Mouse (Mus musculus) heart, postnatal 14 days (tissue): ENCODE data around the gene Ift52. TPM values are rescaled to one million over a fixed set of nuclear protein-coding genes. Genes with fewer than 3 reads are reported as not detected.

Experiments
- DNase-seq, 2 experiments: peaks; one replicate each; pipeline ENCODE4 v3.0.0; 2021 to 2022
- intact Hi-C: fragments of 180-260 bp; cut with DNase I; formaldehyde crosslinking; loops from one replicate; pipeline ENCODE4 v1.15.1; 2025
- microRNA-seq, 2 experiments: library from miRNA; unstranded; fragments of <30 nt; microRNA quantifications; one replicate each; pipeline ENCODE4 v1.2.0; 2021 to 2022
- total RNA-seq, 2 experiments: library from RNA; stranded (reverse); gene quantifications; 2 replicates each; pipeline ENCODE4 v1.2.3; 2021

Gene Ift52
- total RNA-seq, 2 experiments from 2014 or later, result 21.6 to 21.7 TPM

DNA sequence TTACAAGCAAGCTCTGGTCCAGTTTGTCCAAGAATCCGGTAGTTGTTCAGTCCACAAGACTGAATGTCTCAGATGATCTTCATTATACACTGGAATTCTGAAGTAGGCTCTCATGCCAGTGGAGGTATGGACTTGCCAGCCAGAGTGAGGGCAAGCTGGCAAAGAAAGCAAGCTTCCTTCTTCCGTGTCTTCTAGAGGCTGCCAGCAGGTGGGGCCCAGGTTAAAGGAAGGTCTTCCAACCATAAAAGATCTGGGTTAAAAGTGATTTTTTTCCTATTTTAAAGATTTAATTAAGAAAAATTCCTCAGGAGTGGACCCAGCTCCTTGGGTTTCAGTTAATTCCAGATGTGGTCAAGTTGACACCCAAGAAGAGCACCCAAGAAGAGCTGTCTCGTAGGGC is 53.1 kb downstream of the Ift52 start:
- DNase-seq, result no peak
- intact Hi-C loops, result no loop called here

DNA sequence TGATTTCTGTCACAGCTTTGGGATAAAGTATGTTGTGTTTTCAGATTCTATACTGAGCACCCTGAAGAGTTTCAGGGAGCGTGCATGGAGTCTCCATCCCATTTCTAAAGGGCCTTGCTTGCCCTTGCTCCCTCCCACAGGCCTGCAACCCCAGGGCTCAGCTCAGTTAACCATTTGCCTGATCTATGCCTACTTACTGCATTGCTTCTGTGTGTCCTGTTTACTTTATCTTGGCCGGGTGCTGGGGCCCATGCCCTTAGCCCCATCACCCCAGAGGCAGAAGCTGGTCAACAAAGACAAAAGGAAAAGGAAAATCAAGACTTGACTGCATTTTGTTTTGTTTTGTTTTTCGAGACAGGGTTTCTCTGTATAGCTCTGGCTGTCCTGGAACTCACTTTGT is 54.4 kb downstream of the Ift52 start:
- DNase-seq, result no peak
- intact Hi-C loops, result no loop called here

DNA sequence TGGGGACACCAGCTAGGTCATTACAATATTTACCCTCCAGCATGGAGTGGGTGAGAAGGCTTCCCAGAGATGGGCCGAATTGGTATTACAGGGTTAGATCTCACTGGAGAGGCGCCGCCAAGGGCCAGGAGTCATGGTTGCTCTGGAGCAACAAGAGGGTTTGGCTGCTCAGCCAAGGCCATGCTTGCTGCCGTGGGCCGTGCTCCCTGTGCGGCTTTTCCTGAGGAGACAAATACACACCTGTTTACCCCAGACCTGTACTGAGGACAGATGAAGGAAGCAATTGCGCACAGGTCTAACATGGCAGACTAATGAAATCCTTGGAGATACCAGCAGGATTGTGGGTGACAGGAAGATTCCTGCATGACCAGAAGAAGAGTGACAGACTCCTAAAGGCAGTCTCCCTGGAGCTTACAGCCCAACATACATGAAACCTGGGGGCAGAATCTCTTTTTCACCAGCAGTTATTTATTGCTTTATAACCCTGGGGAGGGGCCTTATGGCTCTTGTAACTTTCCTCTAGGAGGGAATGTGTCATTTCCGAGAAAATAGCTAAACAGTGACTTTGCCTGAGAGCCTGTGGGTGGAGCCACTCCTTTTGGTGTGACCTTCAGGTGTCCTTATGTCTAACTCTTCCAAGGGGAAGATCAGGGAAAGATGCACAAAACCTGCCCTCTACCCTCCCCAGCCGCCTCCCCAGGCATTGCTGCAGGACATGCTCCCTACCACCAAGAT is 56.0 kb downstream of the Ift52 start:
- intact Hi-C loops, result no loop called here
- DNase-seq, result no peak

DNA sequence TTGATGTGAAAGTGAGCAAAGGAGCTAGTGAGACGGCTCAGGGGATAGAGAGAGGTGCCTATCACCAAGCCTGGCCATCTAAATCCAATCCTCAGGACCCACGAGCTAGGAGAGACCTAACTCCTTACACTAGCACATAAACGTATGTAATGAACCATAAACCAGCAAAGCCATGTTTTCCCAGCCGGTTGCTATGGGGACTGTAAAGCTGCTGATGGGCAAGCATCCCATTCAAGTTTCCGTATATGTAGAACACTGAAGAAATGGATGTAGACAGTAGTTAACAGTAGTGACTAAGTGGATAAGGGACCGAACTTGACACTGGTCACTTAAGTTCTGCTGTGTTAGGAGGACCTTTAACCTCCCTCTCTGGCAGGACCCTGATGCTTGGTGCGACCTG is 56.9 kb downstream of the Ift52 start:
- intact Hi-C loops, result no loop called here
- DNase-seq, result no peak

DNA sequence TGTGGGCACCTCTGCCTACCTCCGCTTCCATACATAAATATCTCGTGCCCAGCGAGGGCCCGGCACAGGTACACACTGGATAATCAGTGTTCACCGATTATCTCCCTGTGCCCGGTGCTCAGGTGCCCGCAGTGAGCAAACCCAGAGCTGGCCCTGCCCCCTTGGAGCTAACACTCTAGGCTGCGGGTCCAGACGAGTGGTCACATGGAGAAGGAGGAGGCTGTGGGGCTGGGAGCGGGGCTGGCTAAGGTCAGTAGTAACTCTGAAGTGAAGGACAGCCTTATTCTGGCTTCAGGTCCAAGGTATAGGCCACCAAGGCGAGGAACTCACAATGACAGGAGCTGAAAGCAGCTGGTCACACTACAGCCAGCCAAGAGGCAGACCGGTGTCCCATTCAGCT is 57.7 kb downstream of the Ift52 start:
- intact Hi-C loops, result no loop called here
- no peak for DNase-seq

DNA sequence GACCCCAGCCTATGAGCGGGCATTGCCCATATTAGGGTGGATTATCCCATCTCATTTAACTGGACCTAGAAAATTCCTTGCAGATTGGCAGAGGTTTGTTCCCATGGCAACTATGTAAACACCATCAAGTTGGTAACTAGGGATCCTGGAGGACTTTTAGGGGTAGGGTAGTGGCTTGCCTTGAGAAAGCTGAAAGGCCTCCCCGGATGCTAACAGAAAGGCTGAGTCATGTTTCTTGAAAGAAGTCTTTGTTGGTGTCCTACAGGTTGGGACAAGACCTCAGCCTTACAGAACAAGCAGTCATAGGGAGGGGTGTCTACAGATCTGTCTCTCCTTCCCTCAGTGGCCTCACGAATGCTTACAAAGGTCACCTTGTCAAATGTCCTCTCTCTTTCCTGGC is 58.1 kb downstream of the Ift52 start:
- intact Hi-C loops, result no loop called here
- no peak for DNase-seq

DNA sequence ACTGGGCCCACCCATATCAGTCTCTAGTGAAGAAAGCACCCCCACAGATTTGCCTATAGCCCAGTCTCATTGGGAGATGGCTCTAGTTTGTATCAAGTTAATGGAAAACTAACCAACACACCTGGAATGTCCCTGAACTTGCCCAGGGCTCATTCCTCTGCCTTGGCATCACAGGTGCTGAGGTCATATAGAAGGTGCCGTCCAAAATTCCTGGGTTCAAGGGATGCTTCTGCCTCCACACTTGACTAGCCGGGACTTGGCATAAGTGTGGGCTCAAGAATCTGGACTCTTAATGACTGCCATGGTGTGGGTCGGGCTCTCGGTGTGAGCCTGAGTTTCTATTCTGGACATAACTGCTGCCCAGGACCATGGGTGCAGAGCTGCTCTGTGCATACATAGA is 61.9 kb downstream of the Ift52 start:
- intact Hi-C loops, result no loop called here
- DNase-seq, result no peak

DNA sequence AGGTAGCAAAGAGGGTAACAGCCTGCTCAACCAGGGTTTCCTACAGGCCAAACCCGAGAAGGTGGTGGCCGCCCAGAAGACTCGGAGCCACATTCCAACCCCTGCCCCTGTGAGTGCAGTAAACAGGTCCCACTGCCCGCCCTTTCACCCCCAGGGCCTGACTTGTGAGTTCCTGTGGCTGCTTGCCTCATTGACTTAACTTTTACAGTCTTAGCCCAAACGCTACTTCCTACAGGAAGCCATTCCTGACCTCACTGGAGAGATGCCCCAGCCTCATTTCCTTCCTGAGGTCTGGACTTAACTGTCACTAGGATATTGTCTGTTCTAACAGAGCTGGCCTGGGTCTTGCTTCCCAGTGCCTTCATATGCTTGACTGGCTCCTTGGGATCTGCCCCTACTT is 65.4 kb downstream of the Ift52 start:
- no peak for DNase-seq
- intact Hi-C loops, result no loop called here

DNA sequence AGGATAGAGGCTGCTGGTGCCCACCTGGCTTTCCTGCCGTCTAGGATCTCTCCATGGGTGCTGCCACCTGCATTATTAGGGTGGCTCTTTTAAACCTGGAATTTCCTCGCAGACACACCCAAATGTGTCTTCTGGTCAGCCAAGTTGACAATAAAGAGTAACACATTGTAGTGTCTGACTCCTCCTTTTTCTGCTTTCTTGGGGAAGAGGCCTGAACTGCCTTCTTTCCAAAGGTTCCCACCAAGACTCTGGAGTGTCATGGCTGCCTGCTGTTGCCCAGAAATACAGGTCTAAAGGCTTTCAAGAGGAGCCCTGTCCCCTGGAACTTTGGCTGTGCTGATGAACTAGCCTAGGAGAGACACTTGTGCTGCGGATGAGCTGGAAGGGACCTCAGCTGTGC is 67.4 kb downstream of the Ift52 start:
- intact Hi-C loops, result no loop called here
- DNase-seq, result no peak

DNA sequence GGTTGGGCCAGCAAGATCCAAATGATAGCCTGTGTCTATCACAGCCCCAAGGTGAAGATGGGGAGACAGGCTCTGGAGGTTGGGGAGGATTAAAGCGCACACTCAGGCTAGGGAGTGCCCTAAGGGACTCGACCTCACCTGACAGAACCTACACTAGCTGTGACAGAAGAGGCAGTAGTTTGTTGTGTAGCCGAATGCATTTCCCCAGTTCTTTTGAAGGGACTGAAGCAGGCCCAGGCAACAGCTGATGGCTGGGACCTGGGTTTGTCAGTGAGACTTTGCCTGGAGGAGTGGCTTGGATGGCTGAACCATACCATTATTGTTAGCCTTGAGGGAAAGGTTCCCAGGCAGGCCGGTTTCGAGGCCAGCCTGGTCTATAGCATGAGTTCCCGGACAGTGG is 67.9 kb downstream of the Ift52 start:
- intact Hi-C loops, result no loop called here

DNA sequence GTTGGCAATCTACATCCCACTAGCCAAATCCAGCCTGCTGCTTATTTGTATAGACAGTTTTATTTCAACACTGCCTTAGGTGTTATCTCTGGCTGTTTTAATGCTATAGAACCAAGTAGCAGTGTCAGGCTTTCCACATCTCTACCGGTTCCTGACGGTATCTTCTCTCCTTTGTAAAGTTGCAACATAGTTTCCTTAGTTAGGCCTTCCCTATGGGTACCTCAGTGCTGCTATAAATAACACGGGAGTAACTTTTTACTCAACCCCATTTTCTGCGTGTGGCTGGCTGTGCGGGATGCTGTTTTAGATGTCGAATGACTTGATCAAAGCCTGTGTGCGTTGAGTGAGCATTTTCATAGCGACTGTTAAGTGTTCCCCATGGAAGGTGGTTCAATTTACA is 69.4 kb downstream of the Ift52 start:
- intact Hi-C loops, result no loop called here
- no peak for DNase-seq

More for the DNA sequence above, 67.9 kb downstream of the Ift52 start:
- DNase-seq, result no peak

DNA sequence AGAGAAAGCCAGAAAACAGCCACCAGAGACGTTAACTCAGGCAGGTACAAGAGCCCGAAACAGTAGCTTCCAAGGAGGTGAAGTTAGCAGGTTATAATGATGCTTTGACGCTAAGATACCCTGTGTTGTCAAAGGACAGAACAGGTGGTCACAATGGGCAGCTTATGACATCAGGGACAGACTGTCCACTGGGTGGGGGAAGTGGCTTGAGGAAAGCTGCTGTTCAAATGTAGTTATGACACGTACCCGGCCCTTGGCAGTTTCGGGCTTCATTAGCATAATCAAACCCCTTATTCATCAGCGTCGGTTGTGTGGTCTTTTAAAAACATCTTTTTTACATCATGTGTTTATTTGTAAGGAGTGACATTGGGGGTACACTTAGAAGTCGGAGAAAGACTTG is 70.6 kb downstream of the Ift52 start, which contains the start of gene Gtsf1l:
Gene Gtsf1l, minus strand, starts transcription at position 128 of the 400 bp plus-strand sequence.
- intact Hi-C loops, result no loop called here
- no peak for DNase-seq

DNA sequence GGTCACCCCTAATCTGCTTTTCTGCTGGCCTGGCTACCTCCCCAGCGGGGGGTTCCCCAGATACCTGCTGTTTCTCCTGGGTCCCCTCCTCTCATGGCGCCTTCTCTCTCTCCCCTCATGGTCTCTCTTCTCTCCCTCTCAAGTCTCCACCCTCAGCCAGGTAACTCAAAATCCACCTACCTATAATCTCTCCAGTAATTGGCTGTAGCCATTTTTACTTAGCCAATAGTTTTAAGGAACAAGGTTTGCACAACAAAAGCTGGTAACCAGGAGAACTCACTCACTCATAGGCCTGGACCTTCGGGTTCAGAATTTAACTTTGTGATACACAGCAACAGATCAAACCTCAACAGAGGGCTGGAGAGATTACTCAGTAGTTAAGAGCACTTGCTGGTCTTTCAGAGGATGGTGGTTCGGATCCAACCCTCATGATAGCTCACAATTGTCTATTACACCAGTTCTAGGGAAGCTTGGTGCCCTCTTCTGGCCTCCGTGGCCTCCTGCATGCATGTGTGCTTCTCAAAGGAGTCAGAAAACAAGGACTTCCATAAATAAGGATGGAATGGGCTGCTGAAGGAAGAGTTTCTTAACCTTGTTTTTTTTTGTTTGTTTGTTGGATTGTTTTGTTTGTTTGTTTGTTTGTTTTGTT is 72.4 kb downstream of the Ift52 start:
- intact Hi-C loops, result no loop called here

DNA sequence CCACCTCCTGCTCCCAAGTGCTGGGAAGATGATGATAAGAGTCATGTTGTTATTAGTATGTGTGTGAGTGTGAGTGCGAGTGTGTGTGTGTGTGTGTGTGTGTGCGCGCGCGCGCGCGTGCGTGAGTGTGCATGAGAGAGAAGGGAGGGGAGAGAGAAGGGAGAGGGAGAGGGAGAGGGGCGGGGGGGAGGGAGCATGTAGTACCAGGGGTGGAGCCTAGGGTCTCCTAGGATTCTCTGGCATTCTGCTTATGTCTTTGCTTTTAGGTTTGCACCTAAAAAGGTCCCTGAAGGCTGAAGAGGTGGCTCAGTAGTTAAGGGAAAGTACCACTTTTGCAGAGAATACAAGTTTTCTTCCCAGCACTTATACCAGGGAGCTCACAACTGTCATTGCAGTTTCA is 77.8 kb downstream of the Ift52 start:
- no peak for DNase-seq
- intact Hi-C loops, result no loop called here

More for the DNA sequence above, 72.4 kb downstream of the Ift52 start:
- DNase-seq, result peak in 1 of 2 experiments; percentile 9

Small RNAs within 50 kb of the gene (microRNA-seq; reads per million reads assigned to microRNA genes)
- gene Gm22174, result 0 reads per million in 2 experiments
- gene Mir7003, result 0 to 0.81 reads per million in 2 experiments

Other genes with a start within 250 kb of the Ift52 start
- 10 to 100 TPM; 88.4 to 91.7 TPM for gene Srsf6, start 85.8 kb upstream of the Ift52 start, total RNA-seq
- under 1 TPM in 1 of 2 experiments, not detected in 1; 0.05 TPM for gene L3mbtl1, start 73.9 kb upstream of the Ift52 start, total RNA-seq
- gene Sgk2, start 30.0 kb upstream of the Ift52 start, total RNA-seq, result under 1 TPM in 1 of 2 experiments, not detected in 1; 0.12 TPM
- gene Mybl2, start 37.3 kb downstream of the Ift52 start, total RNA-seq, result 1 to 10 TPM; 1.7 to 2.3 TPM
- gene Gtsf1l, start 70.5 kb downstream of the Ift52 start, total RNA-seq, result not detected
- 1 to 10 TPM; 2.4 to 2.6 TPM for gene Tox2, start 185.8 kb downstream of the Ift52 start, total RNA-seq